Mouse (Mus musculus) bone marrow macrophage, adult 2 months (primary cell): ENCODE measurements at regions not wholly inside any gene's neighbourhood (a gene's known extent, or its start where the extent isn't known, plus 50 kb on each side); places are given as distances from the start of the nearest gene placed in this dataset.

ENCODE experiments used
- CTCF ChIP-seq: IDR thresholded peaks from 2 replicates; pipeline ENCODE4 v1.5.1; 2012; ENCODE audit warnings: low read depth, mild to moderate bottlenecking, low read length, moderate library complexity
- POLR2A ChIP-seq: IDR thresholded peaks from 2 replicates; pipeline ENCODE4 v1.6.1; 2012; ENCODE audit warnings: mild to moderate bottlenecking, low read depth, low read length, borderline replicate concordance

GRCm38 (mm10) chr4:12774671-12775070, 602.9 kb upstream of the Fam92a start:
- no peak for TF ChIP-seq CTCF
- TF ChIP-seq POLR2A, result no peak
